Mouse (Mus musculus) ovary, adult 2 months (tissue): ENCODE measurements around the gene Nudt5. TPM values are rescaled to one million over a fixed set of nuclear protein-coding genes. Genes with fewer than 3 reads are reported as not detected.

Experiments used
- polyA plus RNA-seq: library from polyadenylated mRNA; depleted of rRNA; stranded (reverse); fragments of >200 nt; gene quantifications from 2 replicates; pipeline ENCODE4 v1.2.3, GENCODE M21; 2012; rRNA removed

Gene Nudt5
- 6.4 and 9.0 TPM in 2 replicates for polyA plus RNA-seq

DNA sequence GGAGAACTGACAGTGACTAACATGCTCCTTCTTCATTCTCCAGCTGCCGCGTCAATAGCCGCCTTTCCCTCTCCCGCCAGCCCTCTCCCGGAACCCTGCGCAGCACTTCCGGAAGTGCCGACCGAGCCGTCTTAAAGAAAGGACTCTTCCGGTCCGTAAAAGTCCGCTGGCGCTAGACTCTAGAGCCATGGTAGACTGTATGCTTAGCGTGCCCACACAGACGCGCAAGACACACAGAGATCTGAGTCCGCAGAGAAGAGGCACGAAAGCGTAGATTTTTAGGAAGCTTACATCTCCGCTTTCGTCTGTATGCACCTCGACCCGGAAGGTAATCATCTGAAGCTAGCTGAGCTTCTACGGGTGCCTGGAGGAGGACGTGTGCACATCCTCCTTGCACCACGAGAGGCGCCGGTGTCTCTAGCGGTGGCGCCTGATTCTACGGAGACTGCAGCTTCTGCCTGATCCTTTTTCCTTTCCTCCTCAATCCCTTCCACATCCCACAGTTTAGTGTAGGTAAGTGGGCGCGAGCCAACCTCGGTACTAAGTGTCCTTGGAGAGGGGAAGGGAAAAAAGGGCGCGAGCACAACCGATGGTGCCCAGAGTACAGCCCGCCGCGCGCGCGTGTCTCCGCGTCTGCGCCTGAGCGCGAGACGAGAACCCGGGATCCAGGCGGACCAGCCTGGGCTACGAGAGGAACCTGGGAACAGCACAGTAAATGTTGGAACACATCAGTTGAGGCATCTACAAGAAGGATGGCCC lies at the start of gene Nudt5, which contains the start of gene Cdc123:
Gene Nudt5 (plus strand): TSS at position 147 of the 759 bp plus-strand sequence.
Gene Cdc123 (minus strand): TSS at position 292 of the 759 bp plus-strand sequence.

DNA sequence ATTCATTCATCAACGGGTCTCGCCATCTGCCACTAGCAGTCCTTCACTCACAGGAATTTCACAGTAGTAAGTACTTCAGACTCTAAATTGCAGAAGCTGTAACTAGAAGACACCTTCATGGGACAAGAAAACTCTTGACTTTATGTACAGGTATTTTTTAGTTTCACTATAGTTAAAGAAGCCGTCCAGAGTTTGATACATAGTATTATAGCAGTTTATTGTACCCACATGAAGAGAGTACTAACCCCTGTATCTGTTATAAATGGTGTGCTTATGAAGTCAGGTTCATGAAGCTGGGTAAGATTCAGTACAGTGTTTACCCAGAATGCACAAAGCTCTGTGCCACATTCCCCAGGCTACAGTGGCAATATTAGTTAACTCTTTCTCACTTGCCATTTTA lies 18.0 kb downstream of the Nudt5 start, which contains the start of gene Gm13199:
Gene Gm13199 (minus strand): TSS at position 101 of the 400 bp plus-strand sequence.

DNA sequence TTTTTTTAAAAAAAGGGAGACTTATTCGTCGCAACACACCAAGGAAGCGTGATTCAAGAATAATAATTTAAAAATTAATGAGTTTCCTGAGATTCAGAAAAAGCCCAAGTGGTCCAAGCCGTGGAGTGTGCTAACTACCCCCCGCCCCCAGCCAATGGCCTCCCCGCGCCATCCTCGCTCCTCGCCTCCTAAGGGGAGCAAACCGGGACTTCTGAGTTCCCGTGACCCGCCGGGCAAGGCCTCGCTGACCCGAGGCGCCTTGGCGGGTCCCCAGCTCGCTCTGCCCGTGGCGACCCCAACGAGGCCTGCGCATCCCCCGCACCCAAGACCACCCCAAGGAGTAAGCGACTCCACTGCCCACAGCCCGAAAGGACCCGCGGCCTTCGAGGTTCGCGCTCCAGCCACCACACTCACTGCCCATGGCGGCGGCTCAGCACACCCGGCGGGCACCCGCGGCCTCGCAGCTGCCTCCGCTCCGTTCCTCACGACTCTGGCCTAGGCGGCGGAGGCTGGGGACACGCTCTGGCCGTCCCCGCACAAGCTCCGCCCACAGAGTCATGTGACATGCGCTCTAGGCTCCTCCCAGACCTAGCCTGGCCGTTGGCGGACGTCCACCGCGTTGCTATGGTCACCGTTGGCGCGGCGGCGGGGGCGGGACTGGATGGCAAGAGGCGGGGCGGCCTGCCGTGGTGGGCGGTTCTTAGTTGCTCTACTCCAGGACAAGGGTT lies 50.2 kb downstream of the Nudt5 start, which contains the start of gene Sec61a2:
Gene Sec61a2 (minus strand): TSS at position 590 of the 728 bp plus-strand sequence.

Other genes starting within 250 kb of the Nudt5 start
- gene Camk1d, start 130.5 kb upstream of the Nudt5 start, polyA plus RNA-seq = 2.1 and 6.6 TPM in 2 replicates
- gene Cdc123, start 145 bp downstream of the Nudt5 start, polyA plus RNA-seq = 44.0 and 55.8 TPM in 2 replicates
- 2.2 and 3.8 TPM in 2 replicates for gene Gm13199, start 17.9 kb downstream of the Nudt5 start, polyA plus RNA-seq
- 54.6 and 57.6 TPM in 2 replicates for gene Sec61a2, start 50.4 kb downstream of the Nudt5 start, polyA plus RNA-seq
- gene Dhtkd1, start 97.8 kb downstream of the Nudt5 start, polyA plus RNA-seq = 5.7 and 6.9 TPM in 2 replicates
- gene Upf2, start 106.5 kb downstream of the Nudt5 start, polyA plus RNA-seq = 1.9 and 2.1 TPM in 2 replicates